Mouse (Mus musculus) limb, embryonic 13.5 days (tissue): ENCODE results near the gene Plcb4. TPM values are rescaled to one million over a fixed set of nuclear protein-coding genes. Genes with fewer than 3 reads are reported as not detected.
A peak's percentile ranks its signal among the peaks of the same experiment; 100 is the strongest.

ENCODE experiments used
- ATAC-seq: fragments of 200-750 bp; cut with Nextera tagmentation; 2 replicates; pipeline ENCODE4 v1.8.0; 2017; ENCODE audit warnings: low read depth, moderate number of reproducible peaks, moderate TSS enrichment; ENCODE audit not compliant: low FRiP score
- H3K27ac ChIP-seq: fragments of 300-500 bp; sonication (generic); 2 replicates; pipeline ENCODE4 v1.5.1; 2015; ENCODE audit warnings: inconsistent platforms, mild to moderate bottlenecking, moderate library complexity
- H3K27me3 ChIP-seq: fragments of 300-500 bp; sonication (generic); 2 replicates; pipeline ENCODE4 v1.6.1; 2015; ENCODE audit warnings: mild to moderate bottlenecking, inconsistent platforms
- H3K36me3 ChIP-seq: fragments of 300-500 bp; sonication (generic); 2 replicates; pipeline ENCODE4 v1.6.1; 2015; ENCODE audit warnings: inconsistent platforms, mild to moderate bottlenecking, moderate library complexity
- H3K4me1 ChIP-seq: fragments of 300-500 bp; sonication (generic); 2 replicates; pipeline ENCODE4 v1.6.1; 2015; ENCODE audit warnings: inconsistent platforms
- H3K4me2 ChIP-seq: fragments of 300-500 bp; sonication (generic); replicated peaks from 2 replicates; pipeline ENCODE4 v1.6.1; 2015; ENCODE audit warnings: inconsistent platforms, mild to moderate bottlenecking, moderate library complexity
- H3K4me3 ChIP-seq: fragments of 300-500 bp; sonication (generic); 2 replicates; pipeline ENCODE4 v1.5.1; 2015; ENCODE audit warnings: moderate library complexity, mild to moderate bottlenecking, inconsistent platforms
- H3K9ac ChIP-seq: fragments of 300-500 bp; sonication (generic); 2 replicates; pipeline ENCODE4 v1.6.1; 2015; ENCODE audit warnings: mild to moderate bottlenecking, inconsistent platforms
- H3K9me3 ChIP-seq: fragments of 300-500 bp; sonication (generic); 2 replicates; pipeline ENCODE4 v1.6.1; 2016; ENCODE audit warnings: inconsistent platforms
- WGBS: fragments of 180-500 bp; shearing (Covaris S2); methylation state at CpG from one replicate; pipeline ENCODE4 v1.1.7; 2015; 5-methylcytosine and 5-hydroxymethylcytosine counted together
- polyA plus RNA-seq: library from polyadenylated mRNA; unstranded; fragments of >200 nt; fragmentation: Nextera tagmentation; extraction: Ambion mirVana; gene quantifications from 2 replicates; pipeline ENCODE4 v1.2.1, GENCODE M21; 2015

The Plcb4 gene
- polyA plus RNA-seq, 1 experiment from 2014 or later = 19.1 TPM

GRCm38 (mm10) chr2:135748441-135748840, 89.6 kb downstream of the Plcb4 start:
- 56% methylated on average over 5 of the region's 5 CpGs for WGBS
- H3K27me3 ChIP-seq = no peaks in the 10 kb centered on the region
- H3K4me3 ChIP-seq = no peak overlapping the region
- no peaks in the 10 kb centered on the region for H3K9me3 ChIP-seq
- no peak overlapping the region for H3K9ac ChIP-seq
- H3K27ac ChIP-seq = no peak overlapping the region
- H3K4me2 ChIP-seq = no peak overlapping the region
- no peaks in the 10 kb centered on the region for H3K36me3 ChIP-seq
- peaks cover 28% of the 10 kb centered on the region for H3K4me1 ChIP-seq
- ATAC-seq = no peak

GRCm38 (mm10) chr2:135749606-135750005, 90.8 kb downstream of the Plcb4 start:
- WGBS = 28% methylated on average over 15 of the region's 15 CpGs
- no peak overlapping the region for H3K9ac ChIP-seq

GRCm38 (mm10) chr2:135750748-135751147, 91.9 kb downstream of the Plcb4 start:
- no peaks in the 10 kb centered on the region for H3K9me3 ChIP-seq
- H3K36me3 ChIP-seq = no peaks in the 10 kb centered on the region
- H3K27me3 ChIP-seq = no peaks in the 10 kb centered on the region
- peaks cover 28% of the 10 kb centered on the region for H3K4me1 ChIP-seq
- no peak overlapping the region for H3K9ac ChIP-seq
- 68% methylated on average over 5 of the region's 5 CpGs for WGBS
- no peak for ATAC-seq
- H3K4me3 ChIP-seq = no peak overlapping the region
- H3K4me2 ChIP-seq = no peak overlapping the region
- no peak overlapping the region for H3K27ac ChIP-seq

More at GRCm38 (mm10) chr2:135749606-135750005, 90.8 kb downstream of the Plcb4 start:
- no peak for ATAC-seq
- Histone ChIP-seq H3K4me1 (peaks cover 28% of the 10 kb centered on the region), H3K9me3 (no peaks in the 10 kb centered on the region), H3K27ac (no peak overlapping the region), H3K4me2 (peak overlapping the region; percentile 36), H3K4me3 (no peak overlapping the region; the same call in 1 of the 2 replicates), H3K27me3 (no peaks in the 10 kb centered on the region), H3K36me3 (no peaks in the 10 kb centered on the region)

GRCm38 (mm10) chr2:135755792-135756191, 97.0 kb downstream of the Plcb4 start:
- H3K4me1 ChIP-seq = 0 out of 2 replicates have a peak, but pooled peaks cover 3% of the 10 kb centered on the region
- no peaks in the 10 kb centered on the region for H3K27me3 ChIP-seq
- H3K9ac ChIP-seq = no peak overlapping the region
- ATAC-seq = no peak
- WGBS = 96% methylated on average over 5 of the region's 5 CpGs
- no peak overlapping the region for H3K4me3 ChIP-seq
- H3K9me3 ChIP-seq = no peaks in the 10 kb centered on the region
- no peak overlapping the region for H3K27ac ChIP-seq
- no peak overlapping the region for H3K4me2 ChIP-seq
- no peaks in the 10 kb centered on the region for H3K36me3 ChIP-seq

- no peaks in the 10 kb centered on the region for H3K36me3 ChIP-seq
- no peak overlapping the region for H3K4me3 ChIP-seq
- no peak for ATAC-seq
- H3K4me1 ChIP-seq = peaks cover 9% of the 10 kb centered on the region
- WGBS = 87% methylated on average over 3 of the region's 3 CpGs
- no peak overlapping the region for H3K27ac ChIP-seq
- no peak overlapping the region for H3K4me2 ChIP-seq
- H3K9ac ChIP-seq = no peak overlapping the region
- no peaks in the 10 kb centered on the region for H3K9me3 ChIP-seq
- no peaks in the 10 kb centered on the region for H3K27me3 ChIP-seq
Measured at GRCm38 (mm10) chr2:135757478-135757877, 98.7 kb downstream of the Plcb4 start.

GRCm38 (mm10) chr2:135759499-135760095, 100.8 kb downstream of the Plcb4 start:
- 77% methylated on average over 6 of the region's 6 CpGs for WGBS
- Histone ChIP-seq H3K4me2 (no peak overlapping the region), H3K4me1 (peaks cover 10% of the 10 kb centered on the region), H3K9ac (no peak overlapping the region), H3K27ac (no peak overlapping the region), H3K27me3 (no peaks in the 10 kb centered on the region), H3K4me3 (no peak overlapping the region), H3K9me3 (no peaks in the 10 kb centered on the region), H3K36me3 (no peaks in the 10 kb centered on the region)
- no peak for ATAC-seq

- H3K4me1 ChIP-seq = peaks cover 16% of the 10 kb centered on the region
- H3K27me3 ChIP-seq = no peaks in the 10 kb centered on the region
- no peaks in the 10 kb centered on the region for H3K36me3 ChIP-seq
- H3K9me3 ChIP-seq = no peaks in the 10 kb centered on the region
- H3K27ac ChIP-seq = no peak overlapping the region
- no peak overlapping the region for H3K9ac ChIP-seq
- no peak for ATAC-seq
- no peak overlapping the region for H3K4me3 ChIP-seq
- H3K4me2 ChIP-seq = no peak overlapping the region
- 67% methylated on average over 8 of the region's 8 CpGs for WGBS
Measured at GRCm38 (mm10) chr2:135761226-135761802, 102.5 kb downstream of the Plcb4 start.

- Histone ChIP-seq H3K4me2 (no peak overlapping the region), H3K4me3 (no peak overlapping the region), H3K27me3 (no peaks in the 10 kb centered on the region), H3K9me3 (no peaks in the 10 kb centered on the region), H3K9ac (no peak overlapping the region), H3K27ac (no peak overlapping the region), H3K4me1 (peaks cover 45% of the 10 kb centered on the region), H3K36me3 (no peaks in the 10 kb centered on the region)
- WGBS = 70% methylated on average over 8 of the region's 8 CpGs
- no peak for ATAC-seq
Measured at GRCm38 (mm10) chr2:135764706-135765105, 105.9 kb downstream of the Plcb4 start.

- no peaks in the 10 kb centered on the region for H3K27me3 ChIP-seq
- H3K4me2 ChIP-seq = no peak overlapping the region
- H3K4me1 ChIP-seq = peaks cover 52% of the 10 kb centered on the region
- no peaks in the 10 kb centered on the region for H3K36me3 ChIP-seq
- no peak overlapping the region for H3K27ac ChIP-seq
- WGBS = 74% methylated on average over 6 of the region's 6 CpGs
- ATAC-seq = peak; percentile 45; the same call in 1 of the 2 replicates
- H3K9me3 ChIP-seq = no peaks in the 10 kb centered on the region
- no peak overlapping the region for H3K4me3 ChIP-seq
- no peak overlapping the region for H3K9ac ChIP-seq
Measured at GRCm38 (mm10) chr2:135766471-135767063, 107.8 kb downstream of the Plcb4 start.

GRCm38 (mm10) chr2:135767535-135767934, 108.7 kb downstream of the Plcb4 start:
- H3K9ac ChIP-seq = no peak overlapping the region
- H3K4me3 ChIP-seq = no peak overlapping the region
- H3K27me3 ChIP-seq = no peaks in the 10 kb centered on the region
- peaks cover 52% of the 10 kb centered on the region for H3K4me1 ChIP-seq
- H3K4me2 ChIP-seq = 0 out of 2 replicates have a peak overlapping the region, but pooled peaks have one; percentile 3
- H3K27ac ChIP-seq = peak overlapping the region; percentile 69; the same call in 1 of the 2 replicates
- no peaks in the 10 kb centered on the region for H3K9me3 ChIP-seq
- no peaks in the 10 kb centered on the region for H3K36me3 ChIP-seq
- 39% methylated on average over 5 of the region's 5 CpGs for WGBS
- ATAC-seq = peak; percentile 74

- H3K36me3 ChIP-seq = no peaks in the 10 kb centered on the region
- WGBS = 39% methylated on average over 8 of the region's 8 CpGs
- no peak overlapping the region for H3K9ac ChIP-seq
- no peaks in the 10 kb centered on the region for H3K27me3 ChIP-seq
- H3K4me2 ChIP-seq = peak overlapping the region; percentile 24; the same call in 1 of the 2 replicates
- no peak for ATAC-seq
- peaks cover 67% of the 10 kb centered on the region for H3K4me1 ChIP-seq
- no peak overlapping the region for H3K4me3 ChIP-seq
- no peaks in the 10 kb centered on the region for H3K9me3 ChIP-seq
- peak overlapping the region; percentile 48; the same call in 1 of the 2 replicates for H3K27ac ChIP-seq
Measured at GRCm38 (mm10) chr2:135769701-135770100, 110.9 kb downstream of the Plcb4 start.

- no peak for ATAC-seq
- Histone ChIP-seq H3K36me3 (no peaks in the 10 kb centered on the region), H3K4me2 (0 out of 2 replicates have a peak overlapping the region, but pooled peaks have one; percentile 24), H3K27ac (peak overlapping the region; percentile 48; the same call in 1 of the 2 replicates), H3K27me3 (no peaks in the 10 kb centered on the region), H3K9ac (no peak overlapping the region), H3K4me3 (no peak overlapping the region), H3K9me3 (no peaks in the 10 kb centered on the region), H3K4me1 (peaks cover 65% of the 10 kb centered on the region)
- WGBS = 85% methylated on average over 9 of the region's 9 CpGs
Measured at GRCm38 (mm10) chr2:135770226-135770625, 111.4 kb downstream of the Plcb4 start.
